Mouse (Mus musculus): ENCODE results near the gene Il5.

Gene Il5

GRCm38 (mm10) chr11:53720715-53721114 is at the start of gene Il5:
TSS of gene Il5 (plus strand) at chr11:53720794.
- no peak for DNase-seq

DNA sequence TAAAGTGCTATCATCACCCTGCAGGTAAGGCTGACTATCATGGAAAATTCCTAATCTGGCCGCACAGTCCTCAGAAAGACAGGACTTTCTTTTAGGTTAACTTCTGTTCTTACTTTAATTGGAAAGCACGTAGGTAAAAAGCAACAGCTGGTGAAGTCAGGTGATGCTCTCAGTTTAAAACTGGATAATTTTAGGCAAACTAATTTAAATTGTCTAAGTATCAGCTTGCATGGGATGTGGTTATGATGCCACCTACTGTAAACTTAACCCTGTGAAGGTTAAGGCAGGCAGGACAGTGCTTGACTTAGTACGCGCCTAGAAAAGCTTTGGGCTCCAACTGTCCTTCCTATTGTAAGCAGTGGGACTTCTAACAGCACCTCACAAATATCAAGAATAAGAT is 49.2 kb upstream of the Il5 start:
- DNase-seq: no peak

- peak; percentile 11 for DNase-seq
Measured at GRCm38 (mm10) chr11:53680141-53680540, 40.5 kb upstream of the Il5 start.

DNA sequence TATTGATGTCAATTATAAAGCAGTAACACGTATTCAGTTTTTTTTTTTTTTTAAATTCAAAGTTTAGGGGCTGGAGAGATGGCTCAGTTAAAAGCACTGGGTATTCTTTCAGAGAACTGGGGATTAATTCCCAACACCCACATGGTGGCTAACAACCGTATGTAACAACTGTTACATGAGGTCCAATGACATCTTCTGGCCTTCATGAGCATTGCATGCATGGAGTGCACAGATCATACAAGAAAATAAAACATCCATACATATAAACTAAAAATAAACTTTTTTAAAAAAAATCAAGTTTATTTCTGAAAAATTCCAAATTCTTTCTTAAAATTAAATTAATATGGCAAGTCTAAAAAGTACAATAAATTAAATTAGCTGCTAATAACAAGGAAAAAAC is 38.9 kb upstream of the Il5 start:
- no peak for DNase-seq

- no peak for DNase-seq
Measured at GRCm38 (mm10) chr11:53682170-53682569, 38.4 kb upstream of the Il5 start.

DNA sequence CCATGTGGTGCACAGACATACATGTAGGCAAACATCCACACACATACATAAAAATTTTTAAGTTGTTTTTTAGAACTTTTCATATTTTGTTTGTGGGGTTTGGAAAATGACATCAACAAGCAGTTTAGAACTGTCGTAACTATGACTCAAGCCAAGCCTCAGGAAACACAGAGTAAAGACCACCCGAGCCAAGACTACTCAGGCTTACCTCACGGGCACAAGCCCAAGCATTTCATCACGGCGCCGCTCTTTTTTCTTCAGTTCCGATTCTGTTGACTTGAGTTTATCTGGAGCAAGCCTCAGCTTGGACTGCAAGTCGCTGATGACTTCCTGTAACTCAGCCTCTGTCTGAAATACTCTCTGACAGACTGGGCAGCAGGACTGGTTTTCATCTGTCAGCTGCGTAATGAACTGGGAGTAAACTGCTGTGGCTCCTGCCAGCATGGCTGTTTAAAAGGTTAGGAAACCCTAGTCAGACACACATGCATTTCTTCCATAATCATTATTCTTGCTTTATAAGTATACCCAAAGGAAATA is 37.5 kb upstream of the Il5 start:
- DNase-seq: no peak

DNA sequence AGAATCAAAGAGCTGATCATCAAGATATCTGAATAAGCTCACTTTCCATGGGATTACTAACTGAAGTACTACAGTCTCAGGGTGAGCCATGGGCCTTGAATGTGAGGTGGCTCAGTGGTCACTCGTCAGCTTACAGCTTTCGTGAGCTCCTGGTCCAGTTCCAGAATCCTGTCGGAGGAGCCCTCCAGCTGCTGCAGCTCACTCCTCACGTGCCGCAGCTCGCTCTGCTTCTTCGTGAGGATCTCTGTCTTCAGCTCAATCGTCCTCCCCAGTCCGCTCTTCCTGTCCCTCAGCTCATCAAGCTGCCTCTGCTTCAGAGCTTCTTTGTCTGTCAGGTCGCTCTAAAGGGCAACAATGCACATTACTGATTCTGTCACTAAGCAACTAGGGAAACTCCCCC is 28.6 kb upstream of the Il5 start:
- DNase-seq: no peak

GRCm38 (mm10) chr11:53698521-53698920 is 22.1 kb upstream of the Il5 start:
- no peak for DNase-seq

GRCm38 (mm10) chr11:53699351-53699750 is 21.2 kb upstream of the Il5 start:
- DNase-seq: no peak

DNA sequence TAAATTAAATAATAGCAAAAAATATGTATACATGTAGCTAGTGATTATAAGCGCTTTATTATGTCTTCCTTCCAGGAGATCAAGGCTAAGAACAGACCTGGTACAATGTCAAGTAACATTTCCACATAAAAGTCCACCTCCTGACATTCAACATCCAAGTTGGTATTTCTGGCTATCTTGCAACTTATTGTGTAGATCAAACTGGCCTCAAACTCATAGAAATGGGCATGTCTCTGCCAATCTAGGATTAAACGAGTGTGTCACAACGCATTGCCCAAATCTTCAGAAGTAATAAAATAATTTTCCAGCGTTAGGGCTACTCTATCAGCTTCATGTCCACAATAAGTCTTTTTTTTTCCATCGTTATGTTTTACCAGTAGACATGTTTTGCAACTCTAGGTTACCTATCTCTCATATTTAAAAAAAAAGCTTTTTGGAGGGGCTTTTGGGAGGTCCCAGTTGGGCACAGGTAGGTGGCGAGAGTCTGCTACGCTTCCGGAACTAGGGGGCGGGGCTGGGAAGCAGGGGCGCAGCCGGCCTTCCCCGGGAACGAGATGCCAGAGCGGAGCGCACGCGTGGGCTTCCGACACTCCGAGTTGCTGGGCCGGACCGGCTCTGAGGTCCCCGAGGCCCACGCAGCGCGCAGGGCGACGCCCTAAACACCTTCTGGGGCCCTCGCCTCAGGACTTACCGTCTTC is 14.2 kb upstream of the Il5 start:
- peak; percentile 22 for DNase-seq

DNA sequence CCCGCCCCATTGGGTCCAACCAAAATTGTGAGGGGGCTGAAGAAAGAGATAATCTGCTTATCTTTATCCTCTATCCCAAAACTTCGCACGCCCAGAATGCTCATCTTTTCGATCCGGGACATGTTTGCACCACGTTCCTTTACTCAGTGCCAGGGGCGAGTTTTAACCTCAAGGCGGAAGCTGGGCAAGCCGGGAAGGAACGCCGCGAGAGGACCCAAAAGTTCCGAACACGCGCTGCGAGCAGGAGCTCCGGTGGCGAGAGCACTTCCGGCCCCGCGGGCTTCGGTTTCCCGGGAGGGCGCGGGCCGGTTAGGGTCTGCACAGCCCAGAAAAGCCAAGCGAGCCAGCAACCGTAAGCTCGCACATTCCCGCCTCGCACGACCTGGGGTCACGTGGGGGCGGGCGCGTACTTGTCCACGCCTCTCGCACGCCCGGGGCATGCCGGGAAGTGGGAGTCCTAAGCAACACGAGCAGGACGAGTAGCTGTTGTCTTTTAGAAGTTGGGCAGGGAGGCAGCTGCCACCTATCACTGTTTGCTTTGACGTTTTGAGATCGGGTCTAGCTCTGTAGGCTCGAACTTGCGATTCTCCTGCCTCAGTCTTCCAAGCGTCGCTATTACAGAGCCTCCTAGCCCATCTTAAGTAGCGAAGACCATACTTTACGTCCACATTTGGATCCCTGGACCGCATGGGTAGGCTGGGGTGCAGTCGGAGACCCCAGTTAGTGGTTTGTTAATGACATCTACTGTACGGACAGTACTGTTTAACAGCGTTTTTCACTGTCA is 13.5 kb upstream of the Il5 start, which contains the start of gene Rad50:
Gene Rad50, minus strand, starts transcription at position 386 of the 784 bp plus-strand sequence.
- DNase-seq: peak; percentile 93

DNA sequence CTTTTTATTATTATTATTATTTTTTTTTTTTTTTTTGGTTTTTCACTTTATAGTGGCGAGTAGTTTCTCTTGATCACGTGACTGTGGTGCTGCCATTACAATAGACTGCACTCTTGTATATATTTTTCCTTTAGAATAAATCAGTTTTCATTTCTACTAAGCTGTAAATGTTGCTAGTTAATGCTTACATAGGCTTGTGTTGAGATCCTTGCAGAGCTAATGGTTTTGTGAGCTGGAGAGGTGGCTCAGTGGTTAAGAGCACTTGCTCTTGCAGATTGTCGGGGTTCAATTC is 12.9 kb upstream of the Il5 start:
- DNase-seq: no peak

- no peak for DNase-seq
Measured at GRCm38 (mm10) chr11:53719701-53720100, 893 bp upstream of the Il5 start.

GRCm38 (mm10) chr11:53731457-53731856 is 10.9 kb downstream of the Il5 start:
- no peak for DNase-seq

- DNase-seq: no peak
Measured at GRCm38 (mm10) chr11:53732244-53732643, 11.7 kb downstream of the Il5 start.

- no peak for DNase-seq
Measured at GRCm38 (mm10) chr11:53733824-53734223, 13.2 kb downstream of the Il5 start.

GRCm38 (mm10) chr11:53734431-53734830 is 13.8 kb downstream of the Il5 start:
- DNase-seq: no peak

GRCm38 (mm10) chr11:53734970-53735681 is 14.5 kb downstream of the Il5 start:
- DNase-seq: no peak

DNA sequence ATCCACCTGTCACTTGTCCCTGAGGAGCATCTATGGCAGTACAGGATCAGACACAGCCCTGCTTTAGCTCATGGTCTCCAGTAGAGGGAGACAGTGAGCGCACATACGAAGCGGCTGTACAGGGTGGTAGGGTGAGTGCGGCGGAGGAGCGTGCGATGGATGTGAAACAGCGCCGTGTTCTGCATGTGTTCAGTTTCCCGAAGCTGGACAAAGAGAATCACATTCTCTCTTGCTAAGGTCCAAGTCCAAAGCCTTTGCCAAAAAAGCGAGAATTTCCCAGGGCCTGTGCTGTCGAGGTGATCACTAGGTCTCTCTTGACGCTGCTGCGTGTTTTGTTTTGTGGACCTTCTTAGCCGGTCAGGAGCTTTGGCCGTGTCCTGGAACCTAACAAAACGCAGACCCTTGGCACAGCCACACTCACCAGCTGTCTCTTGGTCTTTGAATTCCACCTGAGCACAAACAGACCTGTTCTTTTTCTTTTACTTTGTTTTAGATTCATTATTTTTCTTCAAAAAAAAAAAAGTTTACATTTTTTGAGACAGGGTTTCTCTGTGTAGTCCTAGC is 15.2 kb downstream of the Il5 start:
- DNase-seq: peak; percentile 55

GRCm38 (mm10) chr11:53736771-53737572 is 16.4 kb downstream of the Il5 start:
- peak; percentile 88 for DNase-seq

DNA sequence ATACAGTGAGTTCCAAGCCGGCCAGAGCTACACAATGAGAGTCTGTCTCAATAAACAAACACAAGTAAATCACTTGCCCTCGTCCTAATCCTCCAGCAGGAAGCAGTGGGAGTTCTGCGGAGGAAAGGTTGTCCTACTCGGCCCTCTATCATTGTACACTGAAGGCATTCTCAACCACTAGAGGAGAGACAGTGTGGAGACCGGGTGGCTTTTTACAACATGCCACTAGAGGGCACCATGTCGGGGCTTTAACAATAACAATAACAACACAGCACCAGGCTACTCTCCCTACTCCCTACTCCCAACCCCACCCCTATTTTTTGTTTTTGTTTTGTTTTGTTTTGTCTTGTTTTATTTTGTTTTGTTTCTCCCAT is 17.0 kb downstream of the Il5 start:
- peak; percentile 67 for DNase-seq

DNA sequence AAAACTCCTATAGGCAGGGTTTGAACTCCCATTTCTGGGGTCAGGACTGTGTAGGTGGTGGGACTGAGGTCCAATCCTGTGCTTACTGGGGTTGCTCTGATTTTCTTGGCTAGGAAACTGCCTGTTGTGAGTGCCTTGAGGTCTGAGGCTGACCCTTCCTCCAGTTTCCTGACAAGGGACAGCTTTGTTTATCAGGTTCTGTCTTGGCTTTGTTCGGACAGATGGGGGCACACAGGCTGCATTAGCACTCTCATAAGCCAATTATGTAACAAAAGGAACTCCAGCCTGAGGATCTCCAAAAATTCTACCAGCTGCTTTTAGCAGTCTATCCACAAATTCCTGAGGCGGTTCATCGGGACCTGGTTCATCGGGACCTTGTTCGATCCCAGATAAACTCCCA is 21.8 kb downstream of the Il5 start:
- peak; percentile 30 for DNase-seq

GRCm38 (mm10) chr11:53745260-53745659 is 24.7 kb downstream of the Il5 start:
- no peak for DNase-seq
